Mouse (Mus musculus): Measurements from ENCODE around the gene Arntl2. TPM values are rescaled to one million over a fixed set of nuclear protein-coding genes. Genes with fewer than 3 reads are reported as not detected.

Gene Arntl2
- total RNA-seq, 2 experiments from 2014 or later: 0.67 to 1.2 TPM

Other genes starting within 250 kb of the Arntl2 start
- gene Fgfr1op2, start 218.9 kb upstream of the Arntl2 start, total RNA-seq (2021): 100 to 1,000 TPM in 1 of 2 experiments, 10 to 100 TPM in 1; 91.3 to 103 TPM
- 10 to 100 TPM; 35.7 to 36.0 TPM for gene Ints13, start 218.2 kb upstream of the Arntl2 start, total RNA-seq (2021)
- 10 to 100 TPM; 66.4 to 67.1 TPM for gene Med21, start 153.5 kb upstream of the Arntl2 start, total RNA-seq (2021)
- 10 to 100 TPM; 30.2 to 33.3 TPM for gene Tm7sf3, start 153.2 kb upstream of the Arntl2 start, total RNA-seq (2021)
- gene Stk38l, start 71.1 kb upstream of the Arntl2 start, total RNA-seq (2021): 10 to 100 TPM; 20.3 to 21.0 TPM
- gene Smco2, start 54.0 kb downstream of the Arntl2 start, total RNA-seq (2021): not detected
- gene Ppfibp1, start 92.4 kb downstream of the Arntl2 start, total RNA-seq (2021): 10 to 100 TPM; 72.0 to 88.3 TPM
- gene 1700034J05Rik, start 158.4 kb downstream of the Arntl2 start, total RNA-seq (2021): not detected
- under 1 TPM; 0.66 to 0.99 TPM for gene Rep15, start 236.5 kb downstream of the Arntl2 start, total RNA-seq (2021)
- 100 to 1,000 TPM in 1 of 2 experiments, 10 to 100 TPM in 1; 80.3 to 102 TPM for gene Mrps35, start 246.7 kb downstream of the Arntl2 start, total RNA-seq (2021)